Mouse (Mus musculus) midbrain, embryonic 10.5 days (tissue): Measurements from ENCODE around the gene Pop5. TPM values are rescaled to one million over a fixed set of nuclear protein-coding genes. Genes with fewer than 3 reads are reported as not detected.

Experiments used
- polyA plus RNA-seq: library from polyadenylated mRNA; unstranded; fragments of >200 nt; fragmentation: Nextera tagmentation; extraction: Ambion mirVana; gene quantifications from 2 replicates; pipeline ENCODE4 v1.2.1, GENCODE M21; 2016

Pop5 gene
- polyA plus RNA-seq, 1 experiment from 2014 or later: 113 TPM

Other genes starting within 250 kb of the Pop5 start
- gene Sppl3, start 224.7 kb upstream of the Pop5 start, polyA plus RNA-seq: 11.5 and 12.0 TPM in 2 replicates
- 23.5 and 25.4 TPM in 2 replicates for gene Gm10401, start 137.5 kb upstream of the Pop5 start, polyA plus RNA-seq
- gene Acads, start 116.5 kb upstream of the Pop5 start, polyA plus RNA-seq: 60.0 and 65.2 TPM in 2 replicates
- gene Unc119b, start 100.9 kb upstream of the Pop5 start, polyA plus RNA-seq: 66.7 and 68.7 TPM in 2 replicates
- gene Mlec, start 77.7 kb upstream of the Pop5 start, polyA plus RNA-seq: 56.5 and 69.5 TPM in 2 replicates
- 1.2 and 1.3 TPM in 2 replicates for gene Cabp1, start 41.5 kb upstream of the Pop5 start, polyA plus RNA-seq
- 133 and 134 TPM in 2 replicates for gene Rnf10, start 37.1 kb downstream of the Pop5 start, polyA plus RNA-seq
- 57.3 and 61.1 TPM in 2 replicates for gene Coq5, start 43.8 kb downstream of the Pop5 start, polyA plus RNA-seq
- gene Dynll1, start 65.2 kb downstream of the Pop5 start, polyA plus RNA-seq: 1,606 and 1,767 TPM in 2 replicates
- 396 and 421 TPM in 2 replicates for gene Srsf9, start 91.3 kb downstream of the Pop5 start, polyA plus RNA-seq
- 36.9 and 41.3 TPM in 2 replicates for gene Gatc, start 105.3 kb downstream of the Pop5 start, polyA plus RNA-seq
- gene Triap1, start 105.4 kb downstream of the Pop5 start, polyA plus RNA-seq: 56.4 and 60.8 TPM in 2 replicates
- gene Cox6a1, start 113.1 kb downstream of the Pop5 start, polyA plus RNA-seq: 861 and 874 TPM in 2 replicates
- gene Msi1, start 193.8 kb downstream of the Pop5 start, polyA plus RNA-seq: 190 and 232 TPM in 2 replicates
- gene Pla2g1b, start 230.4 kb downstream of the Pop5 start, polyA plus RNA-seq: 0.41 and 0.62 TPM in 2 replicates
- gene Sirt4, start 248.9 kb downstream of the Pop5 start, polyA plus RNA-seq: 15.2 and 17.0 TPM in 2 replicates